Mouse (Mus musculus): Measurements from ENCODE around the gene Snrnp27.

GRCm38 (mm10) chr6:86660161-86660877 is 24.0 kb downstream of the Snrnp27 start:
- no peak for TF ChIP-seq CTCF (IDR thresholded peaks at IDR 0.05; ENCODE audit: borderline replicate concordance, control insufficient read depth, extremely low read depth, insufficient read depth, low read length, poor library complexity)
- TF ChIP-seq POLR2A (IDR thresholded peaks at IDR 0.05; ENCODE audit: control insufficient read depth, extremely low read depth, insufficient read depth, low read length, poor library complexity), result no peak

Data from thymus, adult 2 months (tissue).